Mouse (Mus musculus): ENCODE measurements around the gene Gpr146. TPM values are rescaled to one million over a fixed set of nuclear protein-coding genes. Genes with fewer than 3 reads are reported as not detected.
A peak's percentile ranks its signal among the peaks of the same experiment; 100 is the strongest.
"Not testable (repeated sequence)": the region's sequence is repeated elsewhere in the genome, so short reads cannot be mapped to it uniquely, and the experiment has no call there.

Gpr146 gene
- total RNA-seq (2021), result 10 to 100 TPM; 13.5 to 14.0 TPM

GRCm38 (mm10) chr5:139377468-139378270, at the start of gene Gpr146:
TSS of gene Gpr146 (plus strand) at chr5:139377697.
- intact Hi-C loops (cut with DNase I), result no loop called here
- no peak for DNase-seq (ENCODE audit: low spot score in 2 of 2)

- DNase-seq (ENCODE audit: low spot score in 2 of 2), result no peak
- intact Hi-C loops (cut with DNase I), result loop anchor here (10.0 kb wide), 1 partner anchor 414 kb away; no protein-coding TSS in a partner anchor
Measured at GRCm38 (mm10) chr5:139330766-139331165, 46.7 kb upstream of the Gpr146 start.

GRCm38 (mm10) chr5:139331742-139332141, 45.8 kb upstream of the Gpr146 start:
- intact Hi-C loops (cut with DNase I), result loop anchor here (2.0 to 10.0 kb wide), 2 partner anchors 25 to 413 kb away; no protein-coding TSS in a partner anchor
- peak; percentile 67 to 71 for DNase-seq (ENCODE audit: low spot score in 2 of 2)

GRCm38 (mm10) chr5:139332590-139333272, 44.8 kb upstream of the Gpr146 start:
- DNase-seq (ENCODE audit: low spot score in 2 of 2), result no peak
- intact Hi-C loops (cut with DNase I), result loop anchor here (2.0 to 10.0 kb wide), 2 partner anchors 24 to 412 kb away; no protein-coding TSS in a partner anchor

- no peak for DNase-seq (ENCODE audit: low spot score in 2 of 2)
- intact Hi-C loops (cut with DNase I), result loop anchor here (2.0 to 10.0 kb wide), 2 partner anchors 23 to 411 kb away; no protein-coding TSS in a partner anchor
Measured at GRCm38 (mm10) chr5:139333301-139334013, 44.0 kb upstream of the Gpr146 start.

GRCm38 (mm10) chr5:139334394-139334793, 43.1 kb upstream of the Gpr146 start:
- intact Hi-C loops (cut with DNase I), result loop anchor here (10.0 kb wide), 1 partner anchor 410 kb away; no protein-coding TSS in a partner anchor
- not testable (repeated sequence) for DNase-seq (ENCODE audit: low spot score in 2 of 2)

GRCm38 (mm10) chr5:139335634-139336033, 41.9 kb upstream of the Gpr146 start:
- DNase-seq (ENCODE audit: low spot score in 2 of 2), result no peak
- intact Hi-C loops (cut with DNase I), result loop anchor here (10.0 kb wide), 1 partner anchor 409 kb away; no protein-coding TSS in a partner anchor

GRCm38 (mm10) chr5:139337826-139338370, 39.6 kb upstream of the Gpr146 start:
- DNase-seq (ENCODE audit: low spot score in 2 of 2), result no peak
- intact Hi-C loops (cut with DNase I), result loop anchor here (10.0 kb wide), 1 partner anchor 407 kb away; no protein-coding TSS in a partner anchor

GRCm38 (mm10) chr5:139338403-139338802, 39.1 kb upstream of the Gpr146 start:
- DNase-seq (ENCODE audit: low spot score in 2 of 2), result no peak
- intact Hi-C loops (cut with DNase I), result loop anchor here (10.0 kb wide), 1 partner anchor 406 kb away; no protein-coding TSS in a partner anchor

GRCm38 (mm10) chr5:139338891-139339290, 38.6 kb upstream of the Gpr146 start:
- intact Hi-C loops (cut with DNase I), result loop anchor here (10.0 kb wide), 1 partner anchor 406 kb away; no protein-coding TSS in a partner anchor
- DNase-seq (ENCODE audit: low spot score in 2 of 2), result no peak

- intact Hi-C loops (cut with DNase I), result no loop called here
- DNase-seq (ENCODE audit: low spot score in 2 of 2), result peak; percentile 67 to 73
Measured at GRCm38 (mm10) chr5:139344021-139344686, 33.3 kb upstream of the Gpr146 start.

GRCm38 (mm10) chr5:139344687-139345363, 32.7 kb upstream of the Gpr146 start:
- intact Hi-C loops (cut with DNase I), result no loop called here
- peak; percentile 90 for DNase-seq (ENCODE audit: low spot score in 2 of 2)

- DNase-seq (ENCODE audit: low spot score in 2 of 2), result no peak
- intact Hi-C loops (cut with DNase I), result no loop called here
Measured at GRCm38 (mm10) chr5:139345364-139345714, 32.2 kb upstream of the Gpr146 start.

GRCm38 (mm10) chr5:139347225-139347624, 30.3 kb upstream of the Gpr146 start:
- no peak for DNase-seq (ENCODE audit: low spot score in 2 of 2)
- intact Hi-C loops (cut with DNase I), result no loop called here

- DNase-seq (ENCODE audit: low spot score in 2 of 2), result no peak
- intact Hi-C loops (cut with DNase I), result no loop called here
Measured at GRCm38 (mm10) chr5:139349713-139350112, 27.8 kb upstream of the Gpr146 start.

- intact Hi-C loops (cut with DNase I), result no loop called here
- DNase-seq (ENCODE audit: low spot score in 2 of 2), result no peak
Measured at GRCm38 (mm10) chr5:139351134-139351533, 26.4 kb upstream of the Gpr146 start, which contains the start of gene Cox19. TSS of gene Cox19 (minus strand) at chr5:139351418.

- intact Hi-C loops (cut with DNase I), result no loop called here
- no peak for DNase-seq (ENCODE audit: low spot score in 2 of 2)
Measured at GRCm38 (mm10) chr5:139351628-139352027, 25.9 kb upstream of the Gpr146 start.

- intact Hi-C loops (cut with DNase I), result no loop called here
- no peak for DNase-seq (ENCODE audit: low spot score in 2 of 2)
Measured at GRCm38 (mm10) chr5:139352317-139352716, 25.2 kb upstream of the Gpr146 start, which contains the start of gene Cyp2w1. TSS of gene Cyp2w1 (plus strand) at chr5:139352617.

Measured in left cerebral cortex, postnatal 36 days (tissue).